Mouse (Mus musculus) 3134 (cell line): Measurements from ENCODE around the gene Dcdc2c.

Source experiments
- DNase-seq: peaks from one replicate; pipeline ENCODE4 v3.0.0-alpha.2; 2011; ENCODE audit warnings: low spot score; ENCODE audit not compliant: insufficient read length; ENCODE audit errors: extremely low read depth

Gene Dcdc2c

GRCm38 (mm10) chr12:28460523-28460922, 91.7 kb downstream of the Dcdc2c start:
- DNase-seq, result no peak

- DNase-seq, result no peak
Observed at GRCm38 (mm10) chr12:28458786-28459185, 93.4 kb downstream of the Dcdc2c start.

DNA sequence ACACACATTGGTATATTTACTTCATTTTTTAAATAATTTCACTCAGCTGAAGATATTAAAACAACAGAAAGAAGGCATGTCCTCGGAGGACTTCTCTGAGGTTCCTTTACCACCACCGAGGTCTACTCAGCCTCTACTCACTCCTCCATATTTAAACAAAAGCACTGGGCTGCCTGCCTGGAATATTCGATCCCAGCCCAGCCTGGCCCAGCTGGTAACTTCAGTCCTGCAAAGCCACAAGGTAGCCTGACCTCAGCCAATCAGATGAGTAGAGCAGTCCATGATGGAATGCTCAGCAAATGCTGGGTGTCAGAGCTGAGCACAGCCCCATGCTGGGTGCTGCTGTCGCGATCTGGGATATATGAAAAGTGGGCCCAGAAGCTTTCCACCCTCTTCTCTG, 115.7 kb downstream of the Dcdc2c start:
- no peak for DNase-seq

DNA sequence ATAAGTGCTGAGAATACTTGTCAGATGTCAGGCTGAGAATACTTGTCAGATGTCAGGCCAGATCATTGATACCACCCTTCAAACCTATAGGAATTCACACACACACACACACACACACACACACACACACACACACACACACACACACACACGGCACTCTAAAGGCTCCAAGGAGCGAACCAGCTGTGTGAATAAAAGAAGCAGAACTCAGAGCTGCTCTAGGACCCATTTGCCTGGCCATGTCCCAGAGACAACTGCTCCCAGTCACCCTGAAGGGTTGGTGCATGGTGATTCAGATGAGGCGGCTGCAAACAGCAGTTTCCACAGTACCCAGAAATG, 119.5 kb downstream of the Dcdc2c start:
- no peak for DNase-seq

GRCm38 (mm10) chr12:28431832-28432728, 120.1 kb downstream of the Dcdc2c start:
- peak; percentile 15 for DNase-seq

GRCm38 (mm10) chr12:28429856-28430255, 122.3 kb downstream of the Dcdc2c start:
- no peak for DNase-seq

DNA sequence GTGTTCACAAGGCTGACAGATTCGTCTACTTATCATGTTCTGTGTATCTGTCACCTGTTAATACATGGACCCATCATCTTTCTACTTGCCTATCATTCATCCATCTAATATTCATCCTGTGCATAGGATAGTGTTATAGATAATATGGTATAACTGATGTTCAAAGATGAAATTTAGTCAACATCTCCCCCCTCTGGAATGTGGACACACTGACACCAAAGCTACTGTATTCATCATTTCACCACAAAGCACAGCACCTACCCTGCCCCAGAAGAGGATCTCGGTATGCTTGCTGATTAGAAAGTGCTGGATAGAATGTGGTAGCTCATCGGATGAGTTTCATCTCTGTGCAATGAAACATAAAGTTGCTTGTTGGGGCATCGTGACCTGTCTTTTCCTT, 135.2 kb downstream of the Dcdc2c start:
- DNase-seq, result no peak

- no peak for DNase-seq
Observed at GRCm38 (mm10) chr12:28407656-28408405, 144.4 kb downstream of the Dcdc2c start.

DNA sequence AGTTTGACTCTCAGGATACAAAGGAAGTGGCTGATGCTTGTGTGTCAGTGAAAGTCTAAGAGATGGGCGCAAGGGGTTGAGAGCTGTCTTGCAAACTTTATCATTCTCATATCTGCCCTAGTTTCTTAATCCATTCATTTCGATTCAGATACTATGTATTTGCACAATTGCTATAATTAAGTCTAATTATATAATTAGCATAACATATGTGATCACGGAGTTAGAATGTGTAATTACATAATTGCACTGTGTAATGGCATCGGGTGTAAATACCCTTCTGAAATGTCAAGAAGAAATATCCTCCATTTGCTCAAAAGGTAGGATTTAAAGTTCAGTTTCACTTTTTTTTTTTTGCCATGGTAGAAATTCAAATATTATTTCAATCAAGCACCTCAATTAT, 149.9 kb downstream of the Dcdc2c start:
- DNase-seq, result no peak

- DNase-seq, result no peak
Observed at GRCm38 (mm10) chr12:28401372-28401771, 150.8 kb downstream of the Dcdc2c start.

DNA sequence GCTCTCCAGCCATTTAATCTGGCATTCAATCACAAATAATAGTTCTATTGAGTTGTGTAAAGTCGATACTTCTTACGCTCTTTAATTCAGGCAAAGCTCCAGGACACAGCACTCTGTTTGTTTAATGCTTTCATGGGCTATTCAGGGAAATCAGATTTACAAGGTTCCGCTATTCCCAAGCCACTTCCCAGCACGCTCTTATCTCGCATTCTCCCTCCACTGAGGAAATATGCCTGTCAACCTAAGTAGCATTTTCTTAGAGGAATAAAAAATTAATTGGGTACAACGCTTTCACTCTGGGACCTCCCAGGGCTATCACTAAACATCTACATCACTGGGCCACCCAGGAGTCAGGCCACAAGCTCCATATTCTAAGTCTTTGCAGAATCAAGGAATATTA, 160.1 kb downstream of the Dcdc2c start:
- DNase-seq, result no peak
